Mouse (Mus musculus) ES-E14 (cell line): ENCODE data around the gene Amdhd2. TPM values are rescaled to one million over a fixed set of nuclear protein-coding genes. Genes with fewer than 3 reads are reported as not detected.

ENCODE experiments used
- DNase-seq: peaks from one replicate; pipeline ENCODE4 v3.0.0-alpha.2; 2013; ENCODE audit warnings: low read depth, low spot score
- H3K27ac ChIP-seq: 2 replicates; pipeline ENCODE4 v1.5.1; 2012; ENCODE audit warnings: low read depth, mild to moderate bottlenecking, low read length, moderate library complexity, mixed read lengths; ENCODE audit not compliant: poor library complexity, insufficient read depth, severe bottlenecking
- H3K36me3 ChIP-seq: 2 replicates; pipeline ENCODE4 v1.6.1; 2012; ENCODE audit warnings: mild to moderate bottlenecking, low read length, moderate library complexity, mixed read lengths; ENCODE audit not compliant: control insufficient read depth, poor library complexity, insufficient read depth, severe bottlenecking
- H3K4me1 ChIP-seq, 2 experiments: fragments of 150-350 bp in 1 of 2; sonication (generic) in 1 of 2; 2 replicates each; pipeline ENCODE4 v1.6.1; 2012; ENCODE audit warnings: low read length in 2 of 2, mild to moderate bottlenecking in 1 of 2, mixed read lengths in 1 of 2; ENCODE audit not compliant: control insufficient read depth in 2 of 2, insufficient read depth in 2 of 2, poor library complexity in 1 of 2
- H3K4me3 ChIP-seq, 2 experiments: fragments of 150-350 bp in 1 of 2; sonication (generic) in 1 of 2; 2 replicates each; pipeline ENCODE4 v1.5.1; 2012; ENCODE audit warnings: low read length in 2 of 2, low read depth in 1 of 2, mild to moderate bottlenecking in 1 of 2, mixed read lengths in 1 of 2; ENCODE audit not compliant: insufficient read depth in 1 of 2, poor library complexity in 1 of 2, severe bottlenecking in 1 of 2
- H3K9ac ChIP-seq: 2 replicates; pipeline ENCODE4 v1.6.1; 2012; ENCODE audit warnings: low read depth, mild to moderate bottlenecking, low read length, mixed read lengths; ENCODE audit not compliant: poor library complexity, insufficient read depth, severe bottlenecking
- H3K9me3 ChIP-seq: fragments of 150-350 bp; sonication (generic); 2 replicates; pipeline ENCODE4 v1.6.1; 2012; ENCODE audit warnings: low read depth, mild to moderate bottlenecking, low read length; ENCODE audit not compliant: control insufficient read depth, insufficient read depth
- CHD2 ChIP-seq: IDR thresholded peaks from 2 replicates; pipeline ENCODE4 v1.6.1; 2014; ENCODE audit warnings: mild to moderate bottlenecking, low read depth, low read length, inconsistent platforms
- HCFC1 ChIP-seq: IDR thresholded peaks from 2 replicates; pipeline ENCODE4 v1.6.1; 2012; ENCODE audit warnings: low read length, inconsistent platforms, borderline replicate concordance; ENCODE audit not compliant: insufficient read depth
- MAFK ChIP-seq: IDR thresholded peaks from 2 replicates; pipeline ENCODE4 v1.6.1; 2014; ENCODE audit warnings: mild to moderate bottlenecking, low read depth, low read length, inconsistent platforms; ENCODE audit not compliant: insufficient read depth
- ZC3H11A ChIP-seq: IDR thresholded peaks from 2 replicates; pipeline ENCODE4 v1.6.1; 2012; ENCODE audit warnings: low read depth, mild to moderate bottlenecking, inconsistent platforms, low read length, borderline replicate concordance
- ZNF384 ChIP-seq: IDR thresholded peaks from 2 replicates; pipeline ENCODE4 v1.6.1; 2012; ENCODE audit warnings: low read depth, low read length, inconsistent platforms
- in situ Hi-C, 2 experiments: fragments of 600-800 bp; cut with MboI; formaldehyde crosslinking; loops; one replicate each; pipeline ENCODE4 v1.15.1; 2025; ENCODE audit warnings: low sequenced_read_pairs in 2 of 2, inconsistent platforms in 1 of 2; ENCODE audit not compliant: unreplicated experiment in 2 of 2
- total RNA-seq: library from RNA; depleted of rRNA; stranded (reverse); fragments of 300-350 nt; gene quantifications from 2 replicates; pipeline ENCODE4 v1.2.3, GENCODE M21; 2012

Amdhd2 gene
- total RNA-seq, 1 experiment = 28.5 TPM

DNA sequence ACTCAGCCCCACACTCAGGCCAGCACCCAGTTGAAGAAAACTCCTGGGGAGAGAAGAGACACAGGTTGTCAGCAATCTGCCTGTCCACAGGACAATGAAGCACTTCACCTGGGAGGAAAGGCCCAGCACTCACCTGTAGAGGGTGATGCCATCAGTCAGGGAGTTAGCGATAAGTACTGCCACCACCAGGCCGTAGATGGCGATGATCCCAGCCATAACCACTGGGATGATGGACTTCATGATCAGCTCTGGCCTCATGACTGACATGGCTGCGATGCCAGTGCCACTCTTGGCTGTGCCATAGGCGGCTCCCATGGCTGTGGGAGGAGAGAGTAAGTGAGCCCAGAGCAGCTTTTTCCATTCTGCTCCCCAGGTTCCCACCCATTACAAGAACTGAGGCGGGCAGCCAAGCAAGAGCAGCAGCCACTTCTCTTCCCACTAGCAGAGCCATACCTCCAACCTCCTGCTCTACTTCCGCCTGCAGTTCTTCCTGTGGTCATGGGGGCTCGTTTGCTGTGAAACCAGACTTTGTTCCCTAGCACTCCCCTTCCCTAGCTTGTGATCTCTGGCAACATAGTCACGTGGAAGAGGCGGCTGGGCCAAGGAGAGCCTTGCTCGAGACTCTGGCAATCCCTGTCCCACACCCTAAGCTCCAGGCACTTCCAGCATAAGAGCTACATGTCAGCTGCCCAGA, 1.1 kb upstream of the Amdhd2 start:
- no peak overlapping the region; the same call in 1 of the 2 replicates for H3K9ac ChIP-seq
- in situ Hi-C loops = no loop called here
- H3K36me3 ChIP-seq = peaks cover 20% of the 10 kb centered on the region
- TF ChIP-seq MAFK = no peak
- TF ChIP-seq ZC3H11A = no peak
- no peak for TF ChIP-seq ZNF384
- TF ChIP-seq CHD2 = no peak
- no peak for TF ChIP-seq HCFC1
- DNase-seq = no peak
- H3K4me1 ChIP-seq = peaks cover 4 to 15% of the 10 kb centered on the region in 2 experiments; a peak in 2 of 4 replicates
- peak overlapping the region; percentile 2; the same call in 1 of the 2 replicates for H3K27ac ChIP-seq
- no peaks in the 10 kb centered on the region for H3K9me3 ChIP-seq
- H3K4me3 ChIP-seq = peak overlapping the region in 1 of 2 experiments; percentile 9; a peak in 1 of 4 replicates

DNA sequence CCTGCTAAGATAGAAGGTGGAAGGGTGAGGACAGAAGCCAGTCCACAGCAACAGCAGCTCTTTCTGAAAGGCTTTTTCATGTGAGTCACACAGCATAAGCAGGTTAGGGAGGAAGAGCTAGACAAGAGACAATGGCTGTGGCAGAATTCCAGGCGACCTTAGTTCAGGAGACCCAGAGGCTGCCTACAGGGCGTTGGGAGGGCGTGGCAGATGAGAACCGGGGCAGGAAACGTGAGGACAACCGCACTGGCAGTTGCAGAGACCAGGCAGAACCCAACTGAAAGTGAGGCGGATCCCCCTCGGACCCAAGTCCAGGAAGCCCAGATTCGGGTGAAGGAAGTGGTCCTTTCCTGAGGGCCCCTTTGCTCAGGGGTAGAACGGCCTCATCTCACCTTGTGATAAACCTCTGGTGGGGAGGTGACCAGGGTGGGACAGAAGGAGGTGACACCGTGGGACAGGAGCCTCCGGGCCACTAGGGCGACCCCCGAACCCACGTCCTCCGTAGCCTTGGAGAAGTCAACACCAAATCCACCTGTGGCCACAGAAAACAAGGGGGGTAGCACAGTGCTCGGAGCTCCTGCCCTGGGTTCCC, 886 bp downstream of the Amdhd2 start:
- Histone ChIP-seq H3K9me3 (no peaks in the 10 kb centered on the region), H3K9ac (peak overlapping the region; percentile 86), H3K27ac (peak overlapping the region; percentile 45), H3K4me3 (peak overlapping the region; percentile 82 to 88), H3K36me3 (peaks cover 22% of the 10 kb centered on the region), H3K4me1 (peaks cover 3 to 17% of the 10 kb centered on the region in 2 experiments; a peak in 3 of 4 replicates)
- no peak for DNase-seq
- in situ Hi-C loops = no loop called here
- TF ChIP-seq ZC3H11A (no peak), CHD2 (no peak), HCFC1 (no peak), ZNF384 (no peak), MAFK (no peak)

DNA sequence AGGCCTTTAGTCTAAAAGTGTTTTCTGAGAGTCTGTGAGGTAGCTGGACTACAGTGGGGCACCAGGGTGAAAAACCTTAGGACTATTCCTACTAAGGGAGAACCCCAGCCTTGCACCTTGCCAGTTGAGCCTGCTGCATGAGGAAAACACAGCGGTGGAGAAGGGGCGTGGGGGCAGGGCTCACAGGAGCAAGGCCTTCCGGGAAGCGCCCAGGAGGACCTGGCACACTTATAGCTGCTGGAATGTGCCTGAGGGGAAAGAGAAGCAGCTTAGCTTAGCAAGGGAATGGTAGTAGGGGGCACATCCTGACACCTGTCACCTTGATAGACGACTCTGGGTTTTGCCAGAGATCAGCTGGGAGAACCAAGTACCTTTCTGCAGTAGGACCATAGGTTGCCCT, 2.1 kb downstream of the Amdhd2 start:
- Histone ChIP-seq H3K9ac (no peak overlapping the region), H3K4me3 (no peak overlapping the region), H3K9me3 (no peaks in the 10 kb centered on the region), H3K36me3 (peaks cover 21% of the 10 kb centered on the region), H3K27ac (no peak overlapping the region), H3K4me1 (peaks cover 0 to 16% of the 10 kb centered on the region in 2 experiments; a peak in 3 of 4 replicates)
- DNase-seq = no peak
- TF ChIP-seq CHD2 = no peak
- TF ChIP-seq HCFC1 = no peak
- no peak for TF ChIP-seq MAFK
- TF ChIP-seq ZC3H11A = no peak
- TF ChIP-seq ZNF384 = no peak
- in situ Hi-C loops = no loop called here

DNA sequence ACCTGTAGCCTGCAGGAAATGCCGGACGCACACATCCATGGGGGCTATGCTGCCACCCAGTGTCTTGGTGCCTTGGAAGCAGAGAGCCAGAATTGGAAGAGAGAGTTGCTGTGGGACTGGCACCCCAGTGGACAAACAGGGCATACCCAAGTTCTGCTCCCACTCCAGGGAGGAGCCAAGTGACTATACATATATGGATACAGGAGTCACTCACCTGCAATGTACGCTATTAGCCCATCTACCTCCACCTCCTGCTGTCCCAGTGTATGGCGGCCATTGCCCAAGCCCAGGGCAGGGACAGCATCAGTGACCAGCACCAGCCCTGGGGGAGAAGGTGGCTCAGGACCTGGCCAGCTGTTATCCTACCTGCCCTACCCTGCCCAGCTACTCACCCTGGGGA, 6.0 kb downstream of the Amdhd2 start:
- no peak overlapping the region for H3K4me3 ChIP-seq
- H3K36me3 ChIP-seq = peaks cover 22% of the 10 kb centered on the region; the same call in 1 of the 2 replicates
- DNase-seq = no peak
- no peaks in the 10 kb centered on the region for H3K9me3 ChIP-seq
- in situ Hi-C loops = no loop called here
- no peak overlapping the region for H3K27ac ChIP-seq
- H3K4me1 ChIP-seq = peaks cover 0 to 11% of the 10 kb centered on the region in 2 experiments; a peak in 2 of 4 replicates
- H3K9ac ChIP-seq = no peak overlapping the region
- TF ChIP-seq HCFC1 (no peak), ZC3H11A (no peak), CHD2 (no peak), ZNF384 (no peak), MAFK (no peak)
